Mouse (Mus musculus): ENCODE measurements around the gene Rab5if.

- TF ChIP-seq CTCF (conservative IDR thresholded peaks at IDR 0.05; ENCODE audit: low read length) (no peak), NANOG (IDR thresholded peaks at IDR 0.05; ENCODE audit: borderline replicate concordance, low read length) (no peak)
These were observed 21.7 kb downstream of the Rab5if start for GRCm38 (mm10) chr2:156884396-156885211.

Measured in E14TG2a.4 (cell line).